Mouse (Mus musculus): ENCODE results near the gene Trex1.

Gene Trex1

GRCm38 (mm10) chr9:109059136-109059903 lies at the start of gene Trex1:
Gene Trex1 (minus strand): TSS chr9:109059734.
- peak; percentile 92 for DNase-seq (ENCODE audit: low spot score)

- DNase-seq (ENCODE audit: low spot score): no peak
Observed at GRCm38 (mm10) chr9:109107341-109107740, 47.8 kb upstream of the Trex1 start.

GRCm38 (mm10) chr9:109105648-109106047 lies 46.1 kb upstream of the Trex1 start:
- no peak for DNase-seq (ENCODE audit: low spot score)

- no peak for DNase-seq (ENCODE audit: low spot score)
Observed at GRCm38 (mm10) chr9:109105011-109105410, 45.5 kb upstream of the Trex1 start.

GRCm38 (mm10) chr9:109104083-109104482 lies 44.5 kb upstream of the Trex1 start:
- DNase-seq (ENCODE audit: low spot score): no peak

GRCm38 (mm10) chr9:109103250-109103649 lies 43.7 kb upstream of the Trex1 start:
- DNase-seq (ENCODE audit: low spot score): no peak

GRCm38 (mm10) chr9:109102541-109102940 lies 43.0 kb upstream of the Trex1 start:
- DNase-seq (ENCODE audit: low spot score): no peak

- DNase-seq (ENCODE audit: low spot score): no peak
Observed at GRCm38 (mm10) chr9:109101933-109102445, 42.5 kb upstream of the Trex1 start.

GRCm38 (mm10) chr9:109100307-109100928 lies 40.9 kb upstream of the Trex1 start:
- no peak for DNase-seq (ENCODE audit: low spot score)

GRCm38 (mm10) chr9:109098969-109099368 lies 39.4 kb upstream of the Trex1 start:
- no peak for DNase-seq (ENCODE audit: low spot score)

- no peak for DNase-seq (ENCODE audit: low spot score)
Observed at GRCm38 (mm10) chr9:109098366-109098765, 38.8 kb upstream of the Trex1 start.

- no peak for DNase-seq (ENCODE audit: low spot score)
Observed at GRCm38 (mm10) chr9:109097831-109098230, 38.3 kb upstream of the Trex1 start.

- no peak for DNase-seq (ENCODE audit: low spot score)
Observed at GRCm38 (mm10) chr9:109097291-109097690, 37.8 kb upstream of the Trex1 start.

- DNase-seq (ENCODE audit: low spot score): no peak
Observed at GRCm38 (mm10) chr9:109096856-109097255, 37.3 kb upstream of the Trex1 start.

- no peak for DNase-seq (ENCODE audit: low spot score)
Observed at GRCm38 (mm10) chr9:109096251-109096661, 36.7 kb upstream of the Trex1 start.

- peak; percentile 56 for DNase-seq (ENCODE audit: low spot score)
Observed at GRCm38 (mm10) chr9:109095137-109095982, 35.8 kb upstream of the Trex1 start, which contains the start of gene Plxnb1. Gene Plxnb1 (plus strand): TSS chr9:109095389.

- no peak for DNase-seq (ENCODE audit: low spot score)
Observed at GRCm38 (mm10) chr9:109094553-109095136, 35.1 kb upstream of the Trex1 start.

GRCm38 (mm10) chr9:109093786-109094552 lies 34.4 kb upstream of the Trex1 start:
- DNase-seq (ENCODE audit: low spot score): no peak

- no peak for DNase-seq (ENCODE audit: low spot score)
Observed at GRCm38 (mm10) chr9:109092799-109093198, 33.3 kb upstream of the Trex1 start.

GRCm38 (mm10) chr9:109091802-109092201 lies 32.3 kb upstream of the Trex1 start:
- DNase-seq (ENCODE audit: low spot score): no peak

GRCm38 (mm10) chr9:109090446-109090845 lies 30.9 kb upstream of the Trex1 start:
- DNase-seq (ENCODE audit: low spot score): no peak
